Mouse (Mus musculus) adrenal gland, adult (tissue): ENCODE measurements around the gene Asic2.

ENCODE experiments used
- DNase-seq, 2 experiments: peaks; one replicate each; pipeline ENCODE4 v3.0.0; 2022 to 2023; ENCODE audit warnings: low spot score in 1 of 2; ENCODE audit not compliant: inconsistent age in 2 of 2

The Asic2 gene

DNA sequence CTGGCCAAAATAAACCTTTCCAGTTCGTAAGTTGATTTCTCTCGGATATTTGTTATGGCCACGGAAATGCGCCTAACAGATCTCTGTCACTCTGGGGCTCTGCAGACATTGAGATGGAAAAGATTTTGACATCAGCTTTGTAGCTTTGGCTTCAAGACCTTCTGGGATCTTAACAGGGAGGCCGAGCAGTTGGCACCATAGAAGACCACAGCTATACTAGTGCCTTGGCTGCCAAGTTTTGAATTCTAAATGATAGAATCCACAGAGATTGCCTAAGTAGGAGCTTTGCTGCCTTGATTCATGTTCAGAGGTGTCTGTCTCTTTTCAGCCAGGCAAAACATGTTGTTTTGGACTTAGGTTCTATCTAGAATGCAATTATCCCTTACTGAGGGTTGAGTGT is 217.4 kb downstream of the Asic2 start:
- DNase-seq: no peak

DNA sequence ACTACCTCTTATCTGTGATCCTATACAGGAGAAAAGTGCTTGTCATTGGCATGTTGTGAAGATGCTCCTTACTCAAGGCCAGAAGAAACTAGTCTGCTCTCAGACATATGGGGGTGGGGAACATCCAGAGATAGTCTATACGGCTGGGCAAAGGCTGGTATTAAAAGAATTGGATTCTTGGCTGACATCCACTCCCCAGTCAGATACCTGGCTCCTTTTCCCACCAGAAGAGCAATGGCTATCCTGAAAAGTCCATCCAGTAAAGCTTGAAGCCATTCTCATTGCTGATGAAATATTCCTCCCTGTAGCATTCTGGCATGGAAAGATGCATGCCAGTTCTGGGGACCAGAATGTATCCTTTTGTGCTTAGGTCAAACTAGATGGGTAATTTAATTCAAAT is 218.2 kb downstream of the Asic2 start:
- DNase-seq: no peak

DNA sequence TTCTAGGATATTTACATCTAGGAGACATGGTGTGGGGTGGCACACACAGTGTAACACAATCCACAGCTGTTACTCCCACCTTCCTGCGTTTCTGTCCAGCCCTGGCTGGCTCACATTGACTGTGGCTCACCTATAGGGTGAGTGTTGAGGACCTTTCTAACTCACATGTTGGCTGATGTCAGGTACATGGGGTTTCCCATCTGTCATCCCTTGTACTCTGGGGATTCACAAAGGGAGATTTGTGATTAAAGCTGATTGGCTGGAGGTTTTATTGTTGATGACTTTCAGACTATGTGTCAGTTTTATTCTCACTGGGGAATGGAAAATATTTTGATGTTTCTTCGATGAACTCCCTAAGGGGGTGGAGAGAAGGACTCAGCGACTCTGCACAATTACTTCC is 229.3 kb downstream of the Asic2 start:
- DNase-seq: no peak

DNA sequence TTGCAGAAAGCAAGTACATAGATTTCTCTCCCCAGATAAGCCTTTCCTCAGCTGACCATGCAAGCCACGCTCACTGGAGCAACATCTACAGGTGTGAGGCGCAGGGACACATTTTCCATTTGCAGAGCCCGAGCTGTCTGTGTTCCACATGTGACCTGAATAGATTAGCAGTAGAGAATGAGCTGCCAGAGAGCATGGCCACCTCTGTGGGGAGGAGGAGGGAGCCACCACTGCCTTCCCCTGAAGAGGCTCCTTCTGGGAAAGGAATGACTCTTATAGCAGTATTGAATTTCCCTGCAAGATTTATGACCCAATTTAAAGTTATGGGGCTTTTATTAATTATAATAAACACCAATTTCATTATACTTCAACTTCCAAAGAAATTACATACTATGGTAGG is 230.5 kb downstream of the Asic2 start:
- peak in 1 of 2 experiments; percentile 21 for DNase-seq

DNA sequence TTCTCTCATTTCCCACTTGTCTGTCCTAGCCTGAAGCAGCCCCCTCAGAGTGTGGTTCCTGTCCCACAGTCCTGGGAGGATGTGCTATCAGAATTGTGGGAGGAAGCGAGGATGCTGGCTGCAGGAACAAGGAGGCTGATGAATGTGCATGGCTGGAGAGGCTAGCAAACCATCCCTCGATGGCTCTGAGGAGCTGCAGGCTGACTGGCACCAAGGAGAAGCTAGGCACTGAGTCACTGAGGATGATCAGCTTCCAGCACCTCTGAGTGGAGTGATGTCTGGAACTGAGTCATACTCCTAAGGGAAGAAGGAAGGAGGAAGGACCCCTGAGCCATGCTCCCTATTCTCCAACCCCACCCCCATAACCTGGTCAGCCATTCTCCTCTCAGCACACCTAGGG is 246.2 kb downstream of the Asic2 start:
- DNase-seq: no peak

DNA sequence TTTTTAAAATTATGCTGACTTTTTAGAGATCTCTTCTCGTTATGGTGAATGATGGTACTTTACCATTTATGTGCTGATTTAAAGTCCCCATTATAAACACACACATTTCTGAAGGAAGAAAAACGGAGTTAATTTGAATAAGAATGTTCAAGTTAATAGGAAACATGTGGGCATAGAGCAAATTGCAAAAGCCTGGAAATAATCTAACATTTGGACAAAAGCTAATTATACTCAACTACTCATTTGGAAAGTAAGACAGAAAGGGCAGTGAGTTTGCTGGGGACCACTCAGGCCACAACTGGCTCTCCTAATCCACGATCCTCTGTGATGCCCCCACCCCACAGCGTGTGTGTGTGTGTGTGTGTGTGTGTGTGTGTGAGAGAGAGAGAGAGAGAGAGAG is 253.5 kb downstream of the Asic2 start:
- DNase-seq: no peak

DNA sequence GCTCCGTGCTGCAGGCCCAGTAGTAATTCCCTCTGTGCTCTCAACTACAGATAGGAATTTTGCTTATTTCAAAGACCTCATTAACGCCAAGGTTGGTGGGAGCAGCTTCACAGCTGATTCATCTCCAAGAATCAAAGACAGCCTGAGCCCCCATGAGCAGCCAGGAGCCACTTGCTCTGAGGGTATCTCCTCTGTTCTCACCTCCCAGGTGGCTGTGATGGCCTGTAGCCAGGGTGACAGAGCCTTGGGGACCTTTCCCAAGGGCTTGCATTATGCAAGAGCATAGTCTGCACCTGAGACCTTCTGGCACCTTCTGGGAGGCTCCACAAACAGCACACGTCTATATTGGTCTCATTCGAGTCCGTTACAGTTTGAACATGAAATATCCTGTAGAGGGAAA is 261.3 kb downstream of the Asic2 start:
- DNase-seq: no peak

DNA sequence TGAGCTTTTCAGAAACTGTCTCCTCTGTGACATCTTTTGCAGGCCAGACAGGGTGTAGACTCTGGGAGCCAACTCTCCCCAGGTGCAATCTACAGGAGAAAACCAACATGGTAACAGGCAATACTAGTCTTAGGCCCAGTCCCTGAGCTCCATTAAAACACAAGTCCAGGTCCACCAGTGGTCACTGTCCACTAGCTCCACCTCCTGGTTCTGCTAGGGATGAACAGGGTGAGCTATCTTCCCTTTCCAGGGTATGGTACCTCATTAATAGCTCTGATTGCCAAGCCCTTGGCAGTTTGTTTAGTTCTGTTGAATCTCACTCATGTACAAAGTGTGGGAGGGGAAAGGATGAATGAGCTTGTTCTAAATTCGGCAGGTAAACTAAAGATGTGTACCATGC is 270.2 kb downstream of the Asic2 start:
- peak in 1 of 2 experiments; percentile 56 for DNase-seq

DNA sequence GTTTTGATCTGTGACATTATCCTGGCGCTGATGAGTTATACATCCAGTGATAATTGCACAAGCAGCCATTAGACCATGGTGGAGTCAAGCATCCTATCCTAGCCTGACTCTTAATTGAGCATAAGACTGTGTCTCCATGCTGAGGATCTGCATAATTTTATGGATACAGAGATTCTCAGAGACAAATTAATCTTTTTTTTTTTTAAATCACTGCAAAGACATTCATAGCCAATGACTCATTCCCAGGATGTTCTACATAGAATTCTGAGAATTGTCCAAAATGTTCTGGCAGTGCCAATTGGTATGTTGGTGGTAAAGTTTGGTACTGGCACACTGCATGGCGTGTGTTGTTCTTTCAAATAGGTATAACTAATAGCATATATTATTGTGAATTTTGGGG is 272.8 kb downstream of the Asic2 start:
- DNase-seq: peak in 1 of 2 experiments; percentile 23

DNA sequence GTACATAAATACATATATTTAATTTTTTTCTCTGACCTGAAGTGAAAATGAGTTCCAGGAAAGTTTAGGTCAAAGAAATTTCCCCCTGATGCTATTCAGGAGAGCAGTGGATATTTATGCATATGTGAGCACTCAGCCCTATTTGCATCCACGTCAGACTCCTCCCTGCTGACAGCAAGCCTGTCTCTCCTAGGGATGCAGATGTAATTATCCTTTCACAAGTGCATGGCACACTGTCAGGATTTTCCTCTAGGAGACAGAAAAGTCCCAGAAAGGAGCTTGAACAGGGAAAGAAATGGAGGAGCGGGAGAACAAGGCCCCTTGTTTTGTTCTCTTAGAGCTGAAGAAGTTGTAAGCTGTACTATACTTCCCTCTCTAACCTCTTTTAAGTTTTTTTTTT is 287.7 kb downstream of the Asic2 start:
- no peak for DNase-seq

DNA sequence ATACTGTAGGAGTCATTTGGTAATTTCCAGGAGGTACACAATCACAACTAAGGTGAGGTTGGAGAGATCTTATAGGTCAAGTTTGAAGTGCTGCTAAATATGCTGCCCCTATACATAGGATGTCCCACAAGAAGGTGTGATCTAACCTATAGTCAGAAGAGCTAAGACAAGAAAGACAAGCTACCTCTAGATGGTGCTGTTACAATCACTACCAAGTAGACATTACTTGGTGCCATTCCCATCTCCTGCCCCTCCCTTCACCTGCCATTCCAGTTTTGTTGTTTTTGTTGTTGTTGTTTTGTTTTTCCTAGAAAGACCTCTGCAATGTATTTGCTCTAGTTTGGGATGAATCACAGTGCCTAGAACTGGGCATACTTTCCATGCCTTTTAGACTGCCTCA is 296.5 kb downstream of the Asic2 start:
- peak in 1 of 2 experiments; percentile 33 for DNase-seq

DNA sequence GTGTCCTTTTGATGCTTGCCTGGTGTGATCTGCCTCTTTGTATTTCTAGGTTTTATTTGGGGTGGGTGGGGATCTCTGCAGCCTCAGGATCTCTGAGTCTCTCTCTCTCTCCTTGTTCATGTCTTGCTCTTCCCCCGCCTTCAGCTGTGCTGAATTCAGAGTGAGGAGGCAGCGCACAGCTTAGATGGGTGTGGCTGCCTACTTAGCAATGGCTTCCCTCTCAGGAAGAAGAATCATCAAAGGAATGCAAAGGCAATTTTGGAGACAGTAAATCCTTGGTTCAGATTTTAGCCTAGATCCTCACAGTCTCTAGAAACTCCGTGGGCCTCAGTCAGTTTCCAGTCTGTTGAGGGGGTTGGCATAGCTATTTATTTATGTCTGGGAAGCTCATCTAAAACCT is 297.8 kb downstream of the Asic2 start:
- DNase-seq: no peak

DNA sequence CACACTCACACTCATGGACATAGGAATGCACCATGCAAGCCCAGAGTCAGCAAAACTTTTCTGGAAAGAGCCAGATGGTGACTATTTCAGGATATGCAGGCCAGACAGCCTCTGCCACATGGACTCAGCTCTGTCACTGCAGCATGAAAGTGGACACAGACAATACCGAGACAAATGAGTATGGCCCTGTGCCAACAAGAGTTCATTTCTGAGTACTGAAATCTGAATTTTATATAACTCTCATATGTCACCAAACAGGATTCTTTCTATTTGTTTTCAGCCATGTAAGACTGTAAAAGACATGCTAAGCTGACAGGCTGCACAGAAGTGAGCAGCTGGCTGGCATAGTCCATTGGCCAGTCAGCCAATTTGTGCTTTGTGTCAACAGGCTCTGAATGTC is 309.4 kb downstream of the Asic2 start:
- DNase-seq: peak in 1 of 2 experiments; percentile 27

DNA sequence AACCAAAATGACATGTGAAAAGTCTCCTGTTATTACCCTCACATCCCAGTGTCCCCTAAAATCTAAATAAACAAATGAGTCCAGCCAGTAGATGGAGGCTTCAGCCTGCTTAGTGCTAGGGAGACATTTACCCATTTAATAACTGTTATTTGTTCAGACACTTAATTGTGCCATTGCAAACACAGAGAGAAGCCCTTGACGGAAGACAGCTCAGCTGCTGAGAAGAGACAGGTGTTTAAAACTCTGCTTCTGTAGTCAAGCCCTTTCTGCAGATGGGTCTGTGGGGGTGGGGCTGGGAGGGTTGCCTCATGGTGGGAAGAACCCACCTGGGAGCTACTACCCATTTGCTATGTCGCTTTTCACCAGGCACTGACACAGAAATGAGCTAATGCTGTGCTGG is 311.1 kb downstream of the Asic2 start:
- DNase-seq: no peak

DNA sequence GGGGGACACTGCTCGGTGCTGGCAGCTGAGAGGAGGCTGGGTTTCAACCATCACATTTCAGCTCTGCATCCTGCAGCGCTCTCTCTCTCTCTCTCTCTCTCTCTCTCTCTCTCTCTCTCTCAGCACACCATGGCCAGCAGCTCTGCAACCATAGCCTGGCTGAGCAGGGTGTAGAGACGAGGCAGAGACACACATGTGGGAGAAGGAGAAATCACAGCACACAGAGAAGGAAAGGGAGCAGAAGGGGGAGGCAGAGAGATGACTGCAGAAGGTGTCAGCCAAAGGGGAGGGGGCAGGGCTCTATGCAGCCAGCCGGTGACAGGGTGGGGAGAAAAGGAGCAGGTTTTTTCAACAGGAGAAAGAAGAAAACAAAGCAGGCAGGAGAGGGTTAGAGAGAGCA is 320.4 kb downstream of the Asic2 start:
- DNase-seq: no peak

DNA sequence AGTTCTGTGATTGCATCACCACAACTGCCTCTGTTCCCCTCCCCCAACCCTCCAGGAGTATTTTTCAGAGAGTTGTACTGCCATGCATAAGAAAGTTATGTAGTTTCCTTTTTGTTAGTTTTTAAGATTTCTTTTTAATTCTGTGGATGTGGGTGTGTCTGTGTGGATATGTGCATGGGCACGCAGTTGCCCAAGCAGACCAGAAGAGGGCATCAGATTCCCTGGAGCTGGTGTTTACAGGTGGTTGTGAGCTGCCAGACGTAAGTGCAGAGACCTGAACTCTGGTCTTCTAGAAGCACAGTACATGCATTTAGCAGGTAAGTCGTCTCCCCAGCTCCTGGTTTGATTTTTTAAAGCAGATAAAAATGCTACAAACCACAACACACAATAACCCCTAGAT is 322.7 kb downstream of the Asic2 start:
- no peak for DNase-seq

DNA sequence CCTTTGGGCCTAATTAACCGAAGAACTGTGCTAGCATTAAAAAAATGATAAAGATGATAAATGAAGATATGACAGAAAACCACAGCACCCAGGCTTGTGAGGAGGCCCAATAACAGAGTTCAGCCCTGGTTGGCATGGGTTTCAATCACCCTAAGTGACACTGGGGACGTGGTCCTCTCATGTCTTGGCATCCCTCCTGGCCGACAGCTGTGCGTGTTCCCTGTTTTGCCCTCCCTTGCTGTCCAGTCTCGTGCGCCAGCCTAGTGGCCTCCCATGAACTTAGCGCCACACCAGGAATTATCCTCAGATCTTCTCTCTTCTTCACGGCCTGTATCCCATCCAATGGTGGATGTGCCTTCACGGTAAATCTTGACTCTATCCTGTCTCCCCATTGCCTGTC is 331.9 kb downstream of the Asic2 start:
- no peak for DNase-seq

DNA sequence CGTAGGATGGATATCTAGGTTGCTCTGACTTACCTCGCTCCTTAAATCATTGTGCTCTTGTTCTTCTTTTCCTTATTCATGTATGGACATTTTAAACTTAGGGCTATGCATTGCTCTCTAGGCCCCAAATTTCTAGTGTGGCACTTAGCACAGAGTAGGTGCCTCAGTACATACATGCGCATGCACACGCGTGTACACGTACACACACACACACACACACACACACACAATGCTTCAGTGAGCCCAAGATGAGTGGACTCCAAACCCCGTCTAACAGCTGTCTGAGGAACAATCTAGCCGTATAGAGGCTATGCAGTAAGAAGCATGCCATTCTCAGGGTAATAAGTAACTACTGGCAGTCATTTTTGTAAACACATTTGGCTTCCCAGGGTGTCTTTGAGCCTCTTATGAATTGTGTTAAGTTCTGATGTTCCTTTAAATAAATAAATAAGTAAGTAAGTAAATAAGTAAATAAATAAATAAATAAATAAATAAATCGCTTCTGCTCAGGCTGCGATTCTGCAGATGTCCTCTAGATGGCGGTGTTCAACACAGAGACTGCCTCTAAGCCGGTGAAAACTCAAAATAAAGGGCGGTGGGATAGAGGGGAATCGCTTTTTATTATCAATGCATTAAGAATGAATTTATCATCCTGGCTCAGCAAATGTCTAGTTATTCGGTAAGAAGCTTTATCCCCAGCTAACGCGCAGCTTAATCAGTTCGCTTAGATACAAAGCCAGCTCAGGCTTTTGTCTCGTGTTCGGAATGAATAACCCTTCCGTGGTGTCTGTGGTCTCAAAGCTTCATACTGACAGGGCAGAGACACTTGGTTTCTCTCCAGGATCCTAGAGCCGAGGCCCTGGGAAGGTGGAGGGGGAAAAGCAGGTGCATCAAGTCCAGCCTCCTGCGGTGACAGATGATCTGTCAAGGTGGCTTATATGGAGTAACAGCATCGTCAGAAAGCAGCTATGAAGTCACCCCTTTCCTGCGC is 333.6 kb downstream of the Asic2 start:
- DNase-seq: peak; percentile 16 to 71

DNA sequence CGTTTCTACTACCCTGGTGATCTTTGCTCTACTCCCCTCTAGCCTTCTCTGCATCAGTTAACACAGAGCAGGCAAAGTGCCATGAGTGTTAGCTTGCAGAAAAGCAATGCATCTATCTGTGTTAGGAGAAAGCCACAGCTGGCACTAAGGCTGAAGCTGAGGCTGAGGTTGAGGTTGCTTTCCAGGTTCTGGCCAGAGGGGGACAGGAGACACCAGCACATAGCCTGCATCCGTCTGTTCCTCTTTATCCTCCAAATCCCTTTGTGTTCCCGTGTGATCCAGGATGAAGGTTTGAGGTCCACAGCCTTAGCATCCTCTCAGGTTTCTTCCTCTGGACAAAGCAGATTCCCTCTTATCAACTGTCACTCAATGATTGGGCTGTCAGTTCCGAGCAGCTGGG is 343.1 kb downstream of the Asic2 start:
- DNase-seq: no peak

DNA sequence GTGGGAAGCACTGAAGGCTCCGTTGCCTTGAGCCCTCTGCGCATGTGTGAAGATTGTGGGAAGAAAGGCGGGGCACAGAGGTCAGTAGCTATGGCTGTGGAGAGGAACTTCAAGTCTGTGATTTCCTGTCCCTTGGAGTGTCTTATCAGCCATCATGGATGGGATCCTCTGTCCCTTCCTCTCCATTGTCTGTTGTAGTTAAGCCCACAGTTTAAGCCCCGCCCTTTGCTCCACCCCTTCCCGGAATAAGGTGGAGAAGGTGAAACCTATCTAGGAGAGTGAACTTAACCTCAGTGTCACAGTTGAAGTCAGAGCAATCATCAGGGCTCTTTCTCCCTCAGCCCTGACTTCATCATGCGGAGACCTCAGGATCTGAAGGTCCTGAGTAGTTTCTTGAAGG is 347.7 kb downstream of the Asic2 start:
- no peak for DNase-seq

DNA sequence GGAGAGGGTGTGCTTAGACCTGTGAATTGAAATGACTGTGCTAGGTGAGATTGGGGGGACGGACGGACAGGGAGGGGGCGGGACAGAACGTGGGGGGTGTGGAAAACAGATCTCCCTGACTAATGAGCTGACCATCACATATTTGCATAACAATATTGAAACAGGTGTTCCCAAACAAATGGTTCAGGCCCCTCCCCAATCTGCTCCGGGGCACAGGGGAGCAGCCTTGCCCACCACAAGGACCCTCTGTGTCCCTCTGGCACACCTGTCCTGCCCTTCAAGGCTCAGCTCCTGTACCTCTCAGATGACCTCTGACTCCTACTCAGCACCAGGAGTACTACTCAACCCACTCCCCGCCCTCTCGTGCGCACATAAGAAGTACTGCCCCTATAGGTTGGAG is 351.8 kb downstream of the Asic2 start:
- DNase-seq: no peak

DNA sequence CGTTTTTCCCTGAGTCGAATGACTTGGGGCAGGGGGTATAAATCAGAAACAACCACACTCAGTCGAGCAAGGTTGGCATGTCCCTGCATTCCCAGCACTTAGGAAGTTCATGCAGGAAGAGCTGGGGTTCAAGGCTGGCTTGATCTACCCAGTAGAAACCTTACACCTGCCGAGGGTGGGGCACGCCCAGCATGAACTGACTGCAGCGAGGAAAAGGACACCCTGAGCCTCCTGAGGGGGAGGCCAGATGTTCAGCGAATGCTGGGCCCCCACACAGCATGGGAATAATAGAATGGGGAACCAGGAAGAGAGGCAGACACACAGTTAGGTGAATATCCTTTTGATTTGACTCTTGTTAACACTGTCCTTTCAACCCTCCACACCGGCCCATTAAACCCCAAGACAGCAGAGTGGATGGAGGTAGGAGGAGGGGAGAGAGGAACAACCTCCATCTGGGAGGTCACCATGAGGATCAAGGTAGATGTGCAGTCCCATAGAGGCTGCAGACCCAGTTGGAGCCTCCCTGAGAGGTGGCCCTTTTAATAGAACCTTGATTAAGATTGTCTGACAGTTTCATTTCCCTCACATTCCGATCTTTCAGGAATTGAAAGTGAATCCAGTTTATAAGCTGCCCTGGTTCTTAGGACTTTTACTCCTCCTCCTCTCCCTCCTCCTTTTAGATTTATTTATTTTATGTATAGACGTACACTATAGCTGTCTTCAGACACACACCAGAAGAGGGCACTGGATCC is 354.2 kb downstream of the Asic2 start:
- DNase-seq: no peak
